Mouse (Mus musculus) heart, embryonic 11.5 days (tissue): ENCODE results near the gene Disp1. TPM values are rescaled to one million over a fixed set of nuclear protein-coding genes. Genes with fewer than 3 reads are reported as not detected.

ENCODE experiments used
- ATAC-seq: fragments of 200-750 bp; cut with Nextera tagmentation; replicated peaks from 2 replicates; pipeline ENCODE4 v1.8.0; 2017; ENCODE audit warnings: moderate library complexity; ENCODE audit not compliant: insufficient number of reproducible peaks, low FRiP score, low TSS enrichment
- H3K27ac ChIP-seq: fragments of 300-500 bp; sonication (generic); 2 replicates; pipeline ENCODE4 v1.5.1; 2014; ENCODE audit warnings: mild to moderate bottlenecking, low read depth, low read length
- H3K27me3 ChIP-seq: fragments of 300-500 bp; sonication (generic); 2 replicates; pipeline ENCODE4 v1.6.1; 2014; ENCODE audit warnings: mild to moderate bottlenecking, low read length, mixed read lengths; ENCODE audit not compliant: control insufficient read depth, insufficient read depth
- H3K36me3 ChIP-seq: fragments of 300-500 bp; sonication (generic); 2 replicates; pipeline ENCODE4 v1.6.1; 2014; ENCODE audit warnings: mild to moderate bottlenecking, low read length, moderate library complexity, mixed read lengths; ENCODE audit not compliant: control insufficient read depth, insufficient read depth
- H3K4me1 ChIP-seq: fragments of 300-500 bp; sonication (generic); 2 replicates; pipeline ENCODE4 v1.6.1; 2014; ENCODE audit warnings: low read length; ENCODE audit not compliant: control insufficient read depth, insufficient read depth
- H3K4me2 ChIP-seq: fragments of 300-500 bp; sonication (generic); 2 replicates; pipeline ENCODE4 v1.6.1; 2014; ENCODE audit warnings: mild to moderate bottlenecking, moderate library complexity
- H3K4me3 ChIP-seq: fragments of 300-500 bp; sonication (generic); 2 replicates; pipeline ENCODE4 v1.5.1; 2014; ENCODE audit warnings: low read depth, low read length
- H3K9ac ChIP-seq: fragments of 300-500 bp; sonication (generic); 2 replicates; pipeline ENCODE4 v1.6.1; 2014; ENCODE audit warnings: mild to moderate bottlenecking, low read depth, low read length, moderate library complexity
- H3K9me3 ChIP-seq: fragments of 300-500 bp; sonication (generic); replicated peaks from 2 replicates; pipeline ENCODE4 v1.6.1; 2016; ENCODE audit warnings: low read length; ENCODE audit not compliant: control insufficient read depth
- WGBS: fragments of 180-500 bp; shearing (Covaris S2); extraction: QIAGEN DNeasy Blood & Tissue Kit; methylation state at CpG from one replicate; pipeline ENCODE4 v1.1.7; 2014; ENCODE audit not compliant: insufficient replicate concordance; 5-methylcytosine and 5-hydroxymethylcytosine counted together
- polyA plus RNA-seq: library from polyadenylated mRNA; unstranded; fragments of >200 nt; fragmentation: Nextera tagmentation; extraction: Ambion mirVana; gene quantifications from 2 replicates; pipeline ENCODE4 v1.2.1, GENCODE M21; 2014

The Disp1 gene
- polyA plus RNA-seq, 1 experiment from 2014 or later = 12.6 TPM

DNA sequence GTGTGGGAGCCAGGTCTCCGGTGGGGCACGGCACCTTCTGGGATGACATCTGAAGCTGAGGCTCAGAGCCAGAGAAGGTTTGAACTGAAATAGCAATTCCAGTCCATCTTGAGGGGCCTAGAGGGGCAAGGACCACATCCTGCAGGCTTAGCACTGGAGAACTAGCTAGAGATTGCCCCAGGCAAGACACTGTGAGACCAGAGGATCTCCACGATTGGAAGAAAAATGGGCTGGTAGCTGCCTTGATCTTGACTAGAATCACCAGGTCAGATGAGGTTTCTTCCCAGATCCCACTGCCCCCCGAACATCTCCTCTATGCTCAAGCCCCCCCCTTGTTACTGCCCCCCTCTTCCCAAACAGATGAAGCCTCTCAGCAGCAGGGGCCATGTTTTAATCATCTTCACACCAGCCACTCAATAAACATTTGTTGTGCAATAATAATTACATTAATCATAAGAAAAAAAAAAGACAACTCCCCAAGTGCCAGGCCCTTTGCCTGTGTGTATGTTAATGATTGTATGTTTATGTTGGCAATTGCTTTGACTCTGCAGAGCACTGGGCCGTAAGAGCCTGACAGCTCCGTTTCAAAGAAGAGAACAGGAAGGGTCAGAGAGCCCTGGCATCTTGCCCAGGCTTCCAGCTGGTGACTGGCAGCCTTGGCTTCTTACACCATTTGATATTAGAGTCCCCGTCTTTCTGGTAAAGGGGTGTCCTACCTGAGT is 174.0 kb downstream of the Disp1 start:
- 49% methylated on average over 7 of the region's 7 CpGs for WGBS
- H3K27ac ChIP-seq = no peak overlapping the region
- H3K4me3 ChIP-seq = no peak overlapping the region
- H3K36me3 ChIP-seq = no peaks in the 10 kb centered on the region
- H3K9me3 ChIP-seq = no peaks in the 10 kb centered on the region
- no peak for ATAC-seq
- no peak overlapping the region for H3K4me2 ChIP-seq
- H3K4me1 ChIP-seq = peaks cover 18% of the 10 kb centered on the region
- H3K27me3 ChIP-seq = no peaks in the 10 kb centered on the region
- H3K9ac ChIP-seq = peak overlapping the region; percentile 16; the same call in 1 of the 2 replicates

DNA sequence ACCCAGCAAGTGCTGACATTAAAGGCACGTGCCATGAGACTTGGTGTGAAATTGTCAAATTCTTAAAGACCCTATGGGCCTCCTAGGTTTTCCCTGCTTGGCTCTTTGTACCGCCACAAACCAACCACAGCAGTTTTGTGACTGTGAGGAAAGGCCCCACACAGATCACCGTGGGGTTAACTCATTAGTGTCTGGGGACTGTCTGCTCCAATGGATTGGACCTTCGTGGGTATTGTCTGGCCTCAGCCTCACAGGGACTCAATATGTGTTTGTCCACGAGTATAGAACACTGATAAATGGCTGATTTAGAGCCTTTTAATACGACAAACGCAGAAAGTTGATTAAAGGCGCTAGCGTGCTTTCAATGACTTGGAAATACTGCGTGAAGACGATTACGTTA is 175.2 kb downstream of the Disp1 start:
- H3K27me3 ChIP-seq = no peaks in the 10 kb centered on the region
- no peak overlapping the region for H3K4me3 ChIP-seq
- no peak overlapping the region for H3K4me2 ChIP-seq
- H3K4me1 ChIP-seq = peaks cover 18% of the 10 kb centered on the region
- no peak overlapping the region for H3K9ac ChIP-seq
- WGBS = 75% methylated on average over 12 of the region's 12 CpGs
- no peaks in the 10 kb centered on the region for H3K9me3 ChIP-seq
- no peaks in the 10 kb centered on the region for H3K36me3 ChIP-seq
- H3K27ac ChIP-seq = no peak overlapping the region
- no peak for ATAC-seq

DNA sequence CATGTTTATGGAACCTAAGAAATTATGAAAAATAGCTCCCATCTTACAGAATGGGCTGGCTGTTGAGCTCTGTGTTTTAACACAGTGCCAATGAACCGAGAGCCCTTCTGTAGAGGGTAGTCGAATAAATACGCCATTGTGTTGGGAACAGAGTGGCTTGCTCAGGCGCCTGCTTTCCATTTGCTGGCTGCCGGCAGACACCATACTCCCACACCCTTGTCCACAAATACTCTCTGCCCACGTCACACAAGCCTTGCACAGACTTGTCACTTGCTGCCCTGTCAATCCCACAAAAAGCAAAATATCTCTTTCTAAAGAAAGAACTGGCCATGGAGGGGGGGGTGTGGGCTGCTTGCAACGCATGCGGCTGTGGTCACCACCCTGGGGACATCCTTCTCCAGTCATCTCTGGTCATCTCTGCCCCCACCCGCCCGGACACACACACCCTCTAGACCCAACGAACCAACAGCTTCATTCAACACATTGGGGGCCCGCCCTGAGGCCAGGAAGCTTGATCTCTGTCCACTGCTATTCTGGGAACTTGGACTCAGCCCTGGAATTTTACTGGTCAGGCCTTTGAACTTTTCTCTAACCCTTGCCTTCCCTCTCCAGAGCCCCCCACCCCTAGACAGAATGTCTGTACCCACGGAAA is 178.0 kb downstream of the Disp1 start:
- no peak for ATAC-seq
- Histone ChIP-seq H3K4me1 (peaks cover 27% of the 10 kb centered on the region), H3K27ac (peak overlapping the region; percentile 60), H3K9ac (0 out of 2 replicates have a peak overlapping the region, but pooled peaks have one; percentile 36), H3K9me3 (no peaks in the 10 kb centered on the region), H3K4me2 (peak overlapping the region; percentile 7), H3K27me3 (no peaks in the 10 kb centered on the region), H3K36me3 (no peaks in the 10 kb centered on the region), H3K4me3 (no peak overlapping the region)
- 44% methylated on average over 13 of the region's 13 CpGs for WGBS

DNA sequence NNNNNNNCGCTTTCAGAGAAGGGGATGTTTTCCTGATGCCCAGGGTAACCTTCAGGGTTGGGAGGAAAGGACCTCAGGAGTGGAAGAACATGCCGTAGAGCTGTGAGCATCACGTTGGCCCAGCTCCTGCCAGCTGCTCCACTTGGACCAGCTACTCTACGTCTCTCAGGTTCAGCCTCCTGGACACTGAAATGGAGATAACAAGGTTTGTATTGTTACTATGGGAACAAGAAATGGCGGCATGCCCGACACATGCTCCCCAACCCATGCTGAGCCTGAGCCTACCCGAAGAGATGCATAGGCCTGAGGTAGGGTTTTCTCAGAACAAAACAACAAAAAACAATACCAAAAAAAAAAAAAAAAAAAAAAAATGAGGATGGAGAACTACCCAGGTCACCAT is 179.6 kb downstream of the Disp1 start:
- H3K27ac ChIP-seq = no peak overlapping the region
- no peak overlapping the region for H3K9ac ChIP-seq
- H3K4me3 ChIP-seq = no peak overlapping the region
- 74% methylated on average over 6 of the region's 7 CpGs for WGBS
- ATAC-seq = no peak
- no peaks in the 10 kb centered on the region for H3K36me3 ChIP-seq
- H3K27me3 ChIP-seq = no peaks in the 10 kb centered on the region
- H3K4me1 ChIP-seq = peaks cover 18% of the 10 kb centered on the region
- H3K9me3 ChIP-seq = no peaks in the 10 kb centered on the region
- no peak overlapping the region for H3K4me2 ChIP-seq

DNA sequence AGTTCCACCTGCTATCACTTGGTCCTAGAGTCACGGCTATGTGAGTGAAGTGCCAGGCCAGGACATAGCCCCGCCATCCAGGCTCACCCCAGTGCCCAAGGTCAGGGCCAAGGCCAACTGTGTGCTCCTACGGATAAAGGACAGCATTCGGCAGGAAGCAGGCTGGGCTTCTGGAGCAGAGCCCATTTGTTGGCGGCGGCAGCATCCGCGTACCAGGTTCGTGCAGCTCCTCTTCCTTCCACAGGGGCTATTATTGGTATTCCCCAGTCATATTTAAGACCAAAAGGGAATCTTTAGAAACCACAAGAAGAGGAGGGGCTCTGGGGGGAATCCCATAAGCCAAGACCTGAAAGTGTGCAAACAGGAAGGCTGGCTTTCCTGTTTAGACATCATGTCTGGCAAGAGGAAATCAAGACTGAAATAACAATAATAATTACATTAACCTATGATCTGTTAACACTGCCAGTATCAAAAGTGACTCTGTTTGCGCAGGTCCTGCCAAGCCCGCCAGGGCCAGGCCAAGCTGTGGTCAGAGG is 180.4 kb downstream of the Disp1 start:
- no peak overlapping the region for H3K4me3 ChIP-seq
- WGBS = 74% methylated on average over 11 of the region's 11 CpGs
- H3K9me3 ChIP-seq = no peaks in the 10 kb centered on the region
- H3K36me3 ChIP-seq = no peaks in the 10 kb centered on the region
- no peak overlapping the region for H3K27ac ChIP-seq
- ATAC-seq = no peak
- peaks cover 17% of the 10 kb centered on the region; the same call in 1 of the 2 replicates for H3K4me1 ChIP-seq
- H3K4me2 ChIP-seq = no peak overlapping the region
- H3K27me3 ChIP-seq = no peaks in the 10 kb centered on the region
- H3K9ac ChIP-seq = no peak overlapping the region

DNA sequence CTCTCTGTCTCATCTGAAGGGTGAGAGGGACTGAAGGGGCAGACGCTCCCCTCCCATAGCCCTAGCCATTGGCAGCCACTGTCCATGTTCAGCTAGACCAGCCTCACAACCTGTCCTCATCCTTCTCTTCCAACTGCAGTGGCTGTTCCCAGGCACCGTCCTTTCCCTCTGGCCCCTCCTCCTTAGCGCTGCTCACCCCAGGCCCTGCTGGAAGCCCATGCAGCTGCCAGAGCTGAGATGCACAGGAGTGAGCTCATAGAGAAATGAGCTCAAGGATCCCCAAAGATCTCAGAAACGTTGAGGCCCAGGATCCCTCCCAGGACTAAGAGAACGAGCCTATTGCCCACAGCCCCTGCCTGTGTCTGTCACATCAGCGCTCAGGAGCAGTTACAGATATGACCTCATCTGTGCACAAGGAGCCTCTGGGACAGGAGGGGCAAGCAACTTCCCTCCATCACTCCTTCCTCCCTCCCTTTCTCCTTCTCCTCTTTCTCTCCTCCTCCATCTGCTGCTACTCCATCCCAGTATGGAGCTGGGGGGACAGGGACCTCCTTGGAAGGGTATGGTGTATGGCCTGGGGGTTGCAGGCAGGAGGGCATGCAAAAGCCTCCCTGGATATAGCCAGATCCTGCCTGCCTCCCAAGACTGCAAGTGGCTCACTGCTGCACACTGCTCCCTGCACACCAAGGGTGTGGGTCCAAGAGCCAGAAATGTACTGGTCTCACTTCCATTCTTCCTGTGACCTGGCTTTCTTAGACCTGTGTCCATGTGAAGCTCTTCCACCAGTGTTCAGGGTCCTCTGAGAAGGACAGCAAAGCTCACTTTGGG is 181.2 kb downstream of the Disp1 start:
- Histone ChIP-seq H3K4me3 (no peak overlapping the region), H3K4me2 (no peak overlapping the region), H3K36me3 (no peaks in the 10 kb centered on the region), H3K9ac (no peak overlapping the region), H3K27me3 (no peaks in the 10 kb centered on the region), H3K9me3 (no peaks in the 10 kb centered on the region), H3K4me1 (peaks cover 17% of the 10 kb centered on the region; the same call in 1 of the 2 replicates), H3K27ac (no peak overlapping the region)
- 47% methylated on average over 6 of the region's 6 CpGs for WGBS
- no peak for ATAC-seq

DNA sequence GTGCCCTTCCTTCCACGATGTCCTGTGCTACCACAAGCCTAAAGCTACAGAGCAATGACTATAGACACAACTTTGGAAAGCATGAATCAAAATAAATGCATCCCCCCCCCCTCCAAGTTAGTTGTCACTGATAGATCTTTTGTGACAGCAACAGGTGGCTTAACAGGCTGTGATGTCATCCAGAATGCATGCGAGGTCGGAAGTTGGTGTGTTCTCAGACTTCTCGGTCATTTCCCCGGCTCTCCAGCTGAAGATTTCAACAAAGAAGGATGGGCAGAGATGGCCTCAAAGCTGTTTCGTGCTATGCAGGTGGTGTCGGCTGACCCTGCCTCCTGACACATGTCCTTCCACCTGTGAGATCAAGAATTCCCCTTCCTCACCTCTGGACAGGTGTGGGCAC is 181.9 kb downstream of the Disp1 start:
- H3K9me3 ChIP-seq = no peaks in the 10 kb centered on the region
- no peak overlapping the region for H3K9ac ChIP-seq
- H3K4me3 ChIP-seq = no peak overlapping the region
- no peaks in the 10 kb centered on the region for H3K36me3 ChIP-seq
- no peaks in the 10 kb centered on the region for H3K27me3 ChIP-seq
- H3K27ac ChIP-seq = no peak overlapping the region
- 76% methylated on average over 7 of the region's 7 CpGs for WGBS
- H3K4me1 ChIP-seq = peaks cover 17% of the 10 kb centered on the region; the same call in 1 of the 2 replicates
- no peak overlapping the region for H3K4me2 ChIP-seq
- ATAC-seq = no peak
